Mouse (Mus musculus) olfactory bulb, adult 2 months (tissue): ENCODE data around the gene Fbxl3.

ENCODE experiments used
- CTCF ChIP-seq: fragments of 200-500 bp; IDR thresholded peaks from 2 replicates; pipeline ENCODE4 v1.5.1; 2012; ENCODE audit warnings: low read depth, mild to moderate bottlenecking, low read length, moderate library complexity; ENCODE audit not compliant: insufficient read depth
- POLR2A ChIP-seq: fragments of 200-500 bp; IDR thresholded peaks from 2 replicates; pipeline ENCODE4 v1.6.1; 2012; ENCODE audit warnings: mild to moderate bottlenecking, low read depth, low read length, moderate library complexity; ENCODE audit not compliant: insufficient read depth

DNA sequence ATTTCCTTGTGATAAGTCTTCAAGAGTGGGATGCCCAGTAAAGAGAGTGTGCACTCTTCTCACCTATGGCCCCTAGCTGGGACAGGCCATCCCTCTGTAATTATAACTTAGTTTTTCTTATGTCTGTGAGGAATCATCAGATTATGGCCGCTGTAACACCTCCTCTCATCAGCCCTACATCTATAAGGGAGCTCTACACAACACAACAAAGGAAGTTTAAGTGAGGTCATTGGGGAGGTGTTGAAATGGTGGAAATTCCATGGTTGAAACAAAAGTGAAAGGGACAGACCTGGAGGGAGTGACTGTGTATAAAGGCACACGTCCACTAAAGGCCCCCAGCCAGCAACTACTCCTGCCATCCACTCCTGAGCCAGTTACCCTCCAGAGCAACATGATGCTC lies 52.7 kb downstream of the Fbxl3 start, which contains the start of gene Acod1:
- TF ChIP-seq POLR2A, result no peak
- no peak for TF ChIP-seq CTCF
